ENCODE assay signal across 8 mouse cellular contexts in the genomic region with DNA sequence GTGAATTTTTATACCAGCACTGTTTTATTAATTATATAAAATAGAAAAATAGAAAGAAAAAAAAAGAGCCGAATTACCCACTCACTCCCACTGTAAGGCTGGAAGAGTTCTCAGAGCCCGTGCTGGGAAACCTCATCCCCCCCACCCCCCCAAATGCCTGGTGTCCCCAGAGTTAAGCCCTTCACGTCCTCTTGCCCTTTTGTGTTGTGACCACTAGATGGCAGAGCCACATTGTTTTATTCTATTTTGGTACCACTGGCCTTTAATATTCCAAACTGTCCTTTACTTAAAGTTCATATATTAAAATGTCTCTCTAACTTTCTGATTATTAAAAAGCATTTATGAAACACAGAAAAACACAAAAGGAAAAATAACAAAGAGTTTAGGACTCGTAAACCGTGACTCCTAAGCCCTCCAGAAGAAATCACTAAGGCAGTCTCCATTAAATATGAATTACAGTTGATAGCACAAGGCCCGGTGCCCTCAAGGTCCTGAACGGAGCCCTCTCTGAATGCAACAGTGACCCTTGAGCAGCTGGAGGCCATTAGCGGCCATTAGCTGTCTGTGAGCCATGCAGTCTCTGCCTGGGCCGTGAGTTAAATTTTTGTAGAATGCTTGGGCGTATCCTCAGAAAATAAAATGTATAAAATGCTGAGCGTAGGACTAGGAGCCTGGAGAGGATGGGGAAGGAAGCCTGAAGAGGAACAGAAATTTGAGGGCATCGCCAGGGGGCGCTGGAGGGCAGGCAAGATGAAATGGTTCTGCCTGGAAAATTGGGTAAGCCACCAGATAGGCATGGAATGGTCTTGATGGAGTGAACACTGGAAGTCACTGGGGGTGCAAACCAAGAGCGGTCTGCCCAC. TPM values are rescaled to one million over a fixed set of nuclear protein-coding genes. Genes with fewer than 3 reads are reported as not detected.
DNase-seq lines count a peak whose midpoint lies in the region; ATAC-seq and TF ChIP-seq lines count a peak whose summit lies in the region.

No protein-coding gene starts in this region.

- peak; percentile 90 for TF ChIP-seq CTCF in kidney, postnatal 0 days (IDR thresholded peaks at IDR 0.05; ENCODE audit: low read depth)
- TF ChIP-seq CTCF in liver, adult 2 months (IDR thresholded peaks at IDR 0.05; ENCODE audit: low read depth, low read length) = peak; percentile 92

- H3K4me3 ChIP-seq in embryonic facial prominence, embryonic 14.5 days (ENCODE audit: low read depth, low read length) = no peak overlapping the region
- no peak overlapping the region for H3K4me3 ChIP-seq in heart, embryonic 10.5 days
- no peak overlapping the region; the same call in 1 of the 2 replicates for H3K4me3 ChIP-seq in kidney, postnatal 0 days (replicated peaks; ENCODE audit: low read depth, low read length)
- H3K4me3 ChIP-seq in liver, adult 2 months (ENCODE audit: insufficient read depth, low read depth, low read length) = no peak overlapping the region
- no peak overlapping the region for H3K4me3 ChIP-seq in stomach, embryonic 15.5 days (replicated peaks)

- H3K9ac ChIP-seq in embryonic facial prominence, embryonic 14.5 days (ENCODE audit: low read depth, low read length) = no peak overlapping the region
- no peak overlapping the region for H3K9ac ChIP-seq in kidney, postnatal 0 days (ENCODE audit: low read depth, low read length)
- no peak overlapping the region for H3K9ac ChIP-seq in liver, adult 2 months (ENCODE audit: low read depth, low read length)
- no peak overlapping the region for H3K9ac ChIP-seq in stomach, embryonic 15.5 days

- WGBS in embryonic facial prominence, embryonic 14.5 days = 23% methylated on average over 14 of the region's 14 CpGs
- 40% methylated on average over 14 of the region's 14 CpGs for WGBS in heart, embryonic 10.5 days
- WGBS in kidney, postnatal 0 days = 20% methylated on average over 14 of the region's 14 CpGs
- 49% methylated on average over 14 of the region's 14 CpGs for WGBS in liver, adult 2 months
- 29% methylated on average over 14 of the region's 14 CpGs for WGBS in stomach, embryonic 15.5 days

- no peaks in the 10 kb centered on the region for H3K79me2 ChIP-seq in liver, adult 2 months (ENCODE audit: control insufficient read depth, insufficient read depth, low read length)

- peak; percentile 76 to 80 for DNase-seq in B cell, adult 2 months
- peak; percentile 71 to 72 for DNase-seq in adrenal gland, postnatal 4 days (ENCODE audit: low spot score in 2 of 2)
- DNase-seq in embryonic facial prominence, embryonic 14.5 days (ENCODE audit: low spot score) = peak; percentile 82
- no peak for DNase-seq in heart, embryonic 10.5 days (ENCODE audit: low spot score)
- peak; percentile 93 for DNase-seq in kidney, postnatal 0 days (ENCODE audit: low spot score)
- DNase-seq in liver, adult 2 months (ENCODE audit: extremely low read depth, low read depth, low spot score) = peak; percentile 36
- peak; percentile 86 for DNase-seq in neural tube, embryonic 10.5 days (ENCODE audit: extremely low spot score, low spot score)

- H3K9me3 ChIP-seq in embryonic facial prominence, embryonic 14.5 days (ENCODE audit: control insufficient read depth, low read length) = no peaks in the 10 kb centered on the region
- no peaks in the 10 kb centered on the region for H3K9me3 ChIP-seq in heart, embryonic 10.5 days
- no peaks in the 10 kb centered on the region for H3K9me3 ChIP-seq in kidney, postnatal 0 days (replicated peaks; ENCODE audit: low read length)
- no peaks in the 10 kb centered on the region for H3K9me3 ChIP-seq in stomach, embryonic 15.5 days

- peak; percentile 41; the same call in 1 of the 2 replicates for ATAC-seq in embryonic facial prominence, embryonic 14.5 days (ENCODE audit: low read depth)
- peak; percentile 55 for ATAC-seq in kidney, postnatal 0 days (replicated peaks; ENCODE audit: low FRiP score, low read depth)
- ATAC-seq in stomach, embryonic 15.5 days (ENCODE audit: insufficient read depth, low FRiP score, low read depth) = no peak; the same call in 1 of the 2 replicates

- no peak for TF ChIP-seq POLR2A in liver, adult 2 months (IDR thresholded peaks at IDR 0.05; ENCODE audit: extremely low read depth, insufficient read depth, low read length)

- H3K36me3 ChIP-seq in embryonic facial prominence, embryonic 14.5 days (ENCODE audit: control insufficient read depth, insufficient read depth, low read length) = no peaks in the 10 kb centered on the region
- no peaks in the 10 kb centered on the region for H3K36me3 ChIP-seq in heart, embryonic 10.5 days
- no peaks in the 10 kb centered on the region for H3K36me3 ChIP-seq in kidney, postnatal 0 days (ENCODE audit: insufficient read depth, low read length)
- H3K36me3 ChIP-seq in liver, adult 2 months (ENCODE audit: control insufficient read depth, insufficient read depth, low read length) = no peaks in the 10 kb centered on the region
- H3K36me3 ChIP-seq in stomach, embryonic 15.5 days = no peaks in the 10 kb centered on the region

- peak overlapping the region; percentile 15 for H3K4me2 ChIP-seq in embryonic facial prominence, embryonic 14.5 days (ENCODE audit: low read depth, low read length)
- H3K4me2 ChIP-seq in kidney, postnatal 0 days (ENCODE audit: low read length) = peak overlapping the region; percentile 14; the same call in 1 of the 2 replicates
- H3K4me2 ChIP-seq in stomach, embryonic 15.5 days = no peak overlapping the region

- no peaks in the 10 kb centered on the region for H3K27me3 ChIP-seq in embryonic facial prominence, embryonic 14.5 days (replicated peaks; ENCODE audit: control insufficient read depth, insufficient read depth, low read length)
- H3K27me3 ChIP-seq in heart, embryonic 10.5 days (ENCODE audit: insufficient read depth, poor library complexity, severe bottlenecking) = no peaks in the 10 kb centered on the region
- no peaks in the 10 kb centered on the region for H3K27me3 ChIP-seq in kidney, postnatal 0 days (ENCODE audit: insufficient read depth, low read length)
- no peaks in the 10 kb centered on the region for H3K27me3 ChIP-seq in liver, adult 2 months (ENCODE audit: control insufficient read depth, insufficient read depth, low read length)
- H3K27me3 ChIP-seq in stomach, embryonic 15.5 days (replicated peaks) = no peaks in the 10 kb centered on the region

- H3K4me1 ChIP-seq in embryonic facial prominence, embryonic 14.5 days (ENCODE audit: control insufficient read depth, insufficient read depth, low read length) = no peaks in the 10 kb centered on the region
- peaks cover 36% of the 10 kb centered on the region for H3K4me1 ChIP-seq in heart, embryonic 10.5 days
- H3K4me1 ChIP-seq in kidney, postnatal 0 days (replicated peaks; ENCODE audit: insufficient read depth, low read length) = peaks cover 6% of the 10 kb centered on the region; the same call in 1 of the 2 replicates
- no peaks in the 10 kb centered on the region for H3K4me1 ChIP-seq in liver, adult 2 months (ENCODE audit: control insufficient read depth, insufficient read depth, low read length)
- peaks cover 12% of the 10 kb centered on the region for H3K4me1 ChIP-seq in stomach, embryonic 15.5 days

- H3K27ac ChIP-seq in embryonic facial prominence, embryonic 14.5 days (replicated peaks; ENCODE audit: low read depth, low read length) = 0 out of 2 replicates have a peak overlapping the region, but pooled peaks have one; percentile 2
- 0 out of 2 replicates have a peak overlapping the region, but pooled peaks have one; percentile 12 for H3K27ac ChIP-seq in heart, embryonic 10.5 days
- peak overlapping the region; percentile 36; the same call in 1 of the 2 replicates for H3K27ac ChIP-seq in kidney, postnatal 0 days
- H3K27ac ChIP-seq in liver, adult 2 months (replicated peaks; ENCODE audit: insufficient read depth, low read depth, low read length) = no peak overlapping the region
- peak overlapping the region; percentile 69 for H3K27ac ChIP-seq in stomach, embryonic 15.5 days

RNA-seq across cellular contexts. Expression of a gene that starts 25.8 kb away (rescaled TPM):
- total RNA-seq in adrenal gland, postnatal 4 days (2021) = 10 to 100 TPM; 22.9 to 25.0 TPM
- polyA plus RNA-seq in embryonic facial prominence, embryonic 14.5 days (2014; fragmentation: Nextera tagmentation; extraction: Ambion mirVana) = 21.5 and 21.7 TPM in 2 replicates
- 25.1 and 31.6 TPM in 2 replicates for polyA plus RNA-seq in heart, embryonic 10.5 days (2016; fragmentation: Nextera tagmentation; extraction: Ambion mirVana)
- polyA plus RNA-seq in kidney, postnatal 0 days (2015; fragmentation: Nextera tagmentation; extraction: Ambion mirVana) = 24.2 and 28.6 TPM in 2 replicates
- 27.8 and 38.8 TPM in 2 replicates for total RNA-seq in liver, adult 2 months (2014; rRNA removed)
- 15.8 and 19.0 TPM in 2 replicates for polyA plus RNA-seq in liver, adult 2 months (2012; rRNA removed)
- 28.7 and 31.6 TPM in 2 replicates for polyA plus RNA-seq in stomach, embryonic 15.5 days (2015; fragmentation: Nextera tagmentation; extraction: Ambion mirVana)

RNA-seq across cellular contexts. Expression of a gene that starts 32.9 kb away (rescaled TPM):
- total RNA-seq in adrenal gland, postnatal 4 days (2021) = 10 to 100 TPM in 1 of 2 experiments, 1 to 10 TPM in 1; 3.7 to 12.2 TPM
- 6.3 and 9.6 TPM in 2 replicates for polyA plus RNA-seq in embryonic facial prominence, embryonic 14.5 days (2014; fragmentation: Nextera tagmentation; extraction: Ambion mirVana)
- 3.4 and 11.9 TPM in 2 replicates for polyA plus RNA-seq in heart, embryonic 10.5 days (2016; fragmentation: Nextera tagmentation; extraction: Ambion mirVana)
- polyA plus RNA-seq in kidney, postnatal 0 days (2015; fragmentation: Nextera tagmentation; extraction: Ambion mirVana) = 0.41 and 0.42 TPM in 2 replicates
- 0.07 and 0.55 TPM in 2 replicates for total RNA-seq in liver, adult 2 months (2014; rRNA removed)
- 0.04 and 0.11 TPM in 2 replicates for polyA plus RNA-seq in liver, adult 2 months (2012; rRNA removed)
- polyA plus RNA-seq in stomach, embryonic 15.5 days (2015; fragmentation: Nextera tagmentation; extraction: Ambion mirVana) = 0.36 and 0.43 TPM in 2 replicates

RNA-seq across cellular contexts. Expression of a gene that starts 38.7 kb away (rescaled TPM):
- 1 to 10 TPM in 1 of 2 experiments, under 1 TPM in 1; 0.70 to 1.5 TPM for total RNA-seq in adrenal gland, postnatal 4 days (2021)
- 0.81 and 0.86 TPM in 2 replicates for polyA plus RNA-seq in embryonic facial prominence, embryonic 14.5 days (2014; fragmentation: Nextera tagmentation; extraction: Ambion mirVana)
- polyA plus RNA-seq in heart, embryonic 10.5 days (2016; fragmentation: Nextera tagmentation; extraction: Ambion mirVana) = not detected in 2 replicates
- polyA plus RNA-seq in kidney, postnatal 0 days (2015; fragmentation: Nextera tagmentation; extraction: Ambion mirVana) = 1.7 and 1.8 TPM in 2 replicates
- 0.13 TPM in 1 of 2 replicates, not detected in the other for total RNA-seq in liver, adult 2 months (2014; rRNA removed)
- polyA plus RNA-seq in liver, adult 2 months (2012; rRNA removed) = 0.07 TPM in 1 of 2 replicates, not detected in the other
- polyA plus RNA-seq in stomach, embryonic 15.5 days (2015; fragmentation: Nextera tagmentation; extraction: Ambion mirVana) = 1.2 and 1.4 TPM in 2 replicates
